Mouse (Mus musculus): ENCODE data around the gene Prkn.

Gene Prkn

DNA sequence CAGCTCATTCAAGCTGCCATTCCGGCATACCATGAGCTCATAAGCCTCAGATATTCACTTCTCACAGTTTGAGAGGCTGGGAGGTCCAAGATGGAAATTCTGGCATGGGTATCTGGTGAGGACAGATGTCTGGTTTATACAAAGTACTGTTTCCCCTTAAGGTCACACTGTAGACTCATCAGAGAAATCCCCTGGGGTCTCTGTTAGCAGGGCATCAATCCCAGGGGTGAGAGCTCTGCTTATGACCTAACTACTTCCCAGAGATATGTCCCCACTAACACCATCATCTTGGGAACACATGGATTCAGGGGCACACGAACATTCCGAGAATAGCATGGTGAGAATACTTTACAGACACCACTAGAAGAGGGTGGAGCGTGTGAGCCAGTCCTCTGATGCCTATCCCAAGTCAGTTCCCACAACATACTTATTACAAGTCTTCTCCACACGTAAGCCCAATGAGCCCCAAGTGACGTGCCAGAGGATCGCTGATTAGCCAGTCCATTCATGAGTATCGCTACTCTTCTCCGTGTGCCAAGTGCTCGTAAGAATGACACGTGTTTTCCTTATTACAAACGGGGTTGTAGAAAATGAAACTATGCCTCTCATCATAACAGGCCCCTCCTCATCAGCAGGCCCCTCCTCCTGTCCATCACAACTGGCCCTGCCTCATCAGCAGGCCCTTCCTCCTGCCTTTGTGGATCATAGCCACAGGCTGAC is 895.1 kb downstream of the Prkn start:
- no peak for DNase-seq (ENCODE audit: low spot score in 2 of 2)

DNA sequence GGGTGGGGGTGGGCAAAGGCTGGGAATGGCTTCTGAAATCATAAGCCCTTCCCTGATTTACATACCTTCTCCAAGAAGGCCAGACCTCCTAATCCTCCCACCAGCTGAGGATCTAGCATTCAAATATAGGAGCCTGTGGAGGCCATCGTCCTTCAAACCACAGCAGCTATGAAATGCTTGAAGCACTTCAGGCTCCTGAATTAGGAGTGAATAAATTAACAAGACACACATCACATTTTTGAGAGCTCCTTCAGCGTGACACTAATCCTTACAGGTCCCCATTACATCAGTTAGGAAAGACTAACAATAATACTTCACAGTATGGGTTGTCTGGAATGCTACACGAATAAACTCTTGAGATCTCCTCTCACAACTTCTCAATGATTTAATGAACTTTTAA is 896.3 kb downstream of the Prkn start:
- no peak for DNase-seq (ENCODE audit: low spot score in 2 of 2)

- no peak for DNase-seq (ENCODE audit: low spot score in 2 of 2)
These were observed 897.7 kb downstream of the Prkn start for GRCm38 (mm10) chr17:11737905-11738304.

DNA sequence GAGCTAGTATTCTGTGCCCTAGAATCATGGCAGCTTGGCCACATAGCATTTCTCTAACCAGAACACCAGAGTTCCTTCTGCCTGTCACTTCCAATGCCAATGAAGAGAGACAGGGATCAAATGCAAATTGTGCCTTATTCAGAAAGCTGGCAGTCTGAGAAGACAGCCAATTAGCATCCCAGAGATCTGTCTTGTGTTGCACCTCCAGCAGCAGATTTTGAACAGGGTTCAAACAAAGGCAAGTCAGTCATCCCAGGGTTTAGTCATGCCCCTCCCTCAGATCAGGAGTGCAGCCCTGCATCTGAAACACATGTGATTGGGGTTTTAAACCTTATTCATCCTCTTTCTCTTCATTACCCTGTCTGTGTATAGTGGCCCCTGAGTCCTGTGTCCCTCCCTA is 900.5 kb downstream of the Prkn start:
- no peak for DNase-seq (ENCODE audit: low spot score in 2 of 2)

- DNase-seq (ENCODE audit: low spot score in 2 of 2): no peak
These were observed 901.0 kb downstream of the Prkn start for GRCm38 (mm10) chr17:11741161-11741560.

GRCm38 (mm10) chr17:11751251-11751650 is 911.1 kb downstream of the Prkn start:
- DNase-seq (ENCODE audit: low spot score in 2 of 2): no peak

DNA sequence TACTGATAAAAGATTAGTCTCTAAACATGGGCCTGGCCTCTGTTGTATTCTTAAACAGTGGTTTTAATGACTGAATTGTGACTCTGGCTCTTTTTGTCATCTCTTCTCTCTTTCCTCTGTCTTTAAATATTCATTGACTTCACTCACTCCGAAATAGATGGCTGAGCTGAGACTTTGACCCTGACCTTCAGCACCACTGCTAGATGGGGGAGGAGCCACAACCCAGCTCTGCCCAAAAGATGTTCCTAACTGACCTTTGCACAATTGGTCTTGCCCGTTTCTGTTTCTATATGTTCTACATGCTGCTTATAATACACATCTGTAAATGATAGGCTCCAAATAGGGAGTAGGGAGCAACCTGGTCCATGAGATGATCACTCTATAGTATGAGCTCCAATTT is 912.5 kb downstream of the Prkn start:
- DNase-seq (ENCODE audit: low spot score in 2 of 2): no peak

DNA sequence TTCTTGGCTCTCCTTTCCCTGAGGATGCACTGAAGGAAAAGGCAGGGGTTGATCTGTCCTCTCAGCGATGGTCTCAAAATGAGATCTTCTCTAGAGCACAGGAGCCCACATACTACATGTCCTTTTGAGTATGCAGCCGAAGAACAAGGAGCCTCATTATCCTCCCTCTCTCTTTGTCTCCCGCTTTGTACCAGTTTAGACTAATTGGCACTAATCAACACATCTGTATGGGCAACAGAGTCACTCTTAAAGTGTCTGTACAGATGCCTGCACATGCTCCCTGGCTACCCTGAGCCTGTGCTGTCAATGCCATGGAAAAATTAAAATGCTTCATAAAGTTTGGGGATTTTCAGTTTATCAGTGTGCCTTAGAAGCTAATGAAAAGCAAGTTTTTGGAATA is 924.9 kb downstream of the Prkn start:
- DNase-seq (ENCODE audit: low spot score in 2 of 2): no peak

GRCm38 (mm10) chr17:11765581-11765980 is 925.4 kb downstream of the Prkn start:
- DNase-seq (ENCODE audit: low spot score in 2 of 2): no peak

- no peak for DNase-seq (ENCODE audit: low spot score in 2 of 2)
These were observed 927.1 kb downstream of the Prkn start for GRCm38 (mm10) chr17:11767301-11767700.

DNA sequence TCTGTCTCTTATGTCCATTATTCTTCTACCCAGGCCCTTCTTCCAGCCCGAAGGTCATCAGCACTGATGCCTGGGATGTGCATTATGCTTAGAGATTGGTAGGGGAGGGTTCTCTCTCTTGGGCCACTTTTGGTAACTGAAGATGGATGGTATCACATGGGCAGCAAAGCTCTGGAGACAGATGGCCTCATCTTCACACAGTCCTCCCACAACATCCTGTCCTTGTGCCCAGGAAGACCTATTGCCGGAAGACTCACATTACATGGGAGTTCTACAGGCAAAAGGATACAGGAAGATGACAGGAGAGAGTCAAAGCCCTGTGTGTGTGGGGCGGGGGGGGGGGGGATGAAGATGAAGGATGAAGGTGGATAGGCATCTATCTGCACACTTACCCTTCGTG is 928.2 kb downstream of the Prkn start:
- DNase-seq (ENCODE audit: low spot score in 2 of 2): no peak

- no peak for DNase-seq (ENCODE audit: low spot score in 2 of 2)
These were observed 928.8 kb downstream of the Prkn start for GRCm38 (mm10) chr17:11768971-11769370.

GRCm38 (mm10) chr17:11769513-11769912 is 929.3 kb downstream of the Prkn start:
- no peak for DNase-seq (ENCODE audit: low spot score in 2 of 2)

- DNase-seq (ENCODE audit: low spot score in 2 of 2): no peak
These were observed 939.4 kb downstream of the Prkn start for GRCm38 (mm10) chr17:11779547-11779946.

GRCm38 (mm10) chr17:11780005-11780404 is 939.8 kb downstream of the Prkn start:
- DNase-seq (ENCODE audit: low spot score in 2 of 2): no peak

DNA sequence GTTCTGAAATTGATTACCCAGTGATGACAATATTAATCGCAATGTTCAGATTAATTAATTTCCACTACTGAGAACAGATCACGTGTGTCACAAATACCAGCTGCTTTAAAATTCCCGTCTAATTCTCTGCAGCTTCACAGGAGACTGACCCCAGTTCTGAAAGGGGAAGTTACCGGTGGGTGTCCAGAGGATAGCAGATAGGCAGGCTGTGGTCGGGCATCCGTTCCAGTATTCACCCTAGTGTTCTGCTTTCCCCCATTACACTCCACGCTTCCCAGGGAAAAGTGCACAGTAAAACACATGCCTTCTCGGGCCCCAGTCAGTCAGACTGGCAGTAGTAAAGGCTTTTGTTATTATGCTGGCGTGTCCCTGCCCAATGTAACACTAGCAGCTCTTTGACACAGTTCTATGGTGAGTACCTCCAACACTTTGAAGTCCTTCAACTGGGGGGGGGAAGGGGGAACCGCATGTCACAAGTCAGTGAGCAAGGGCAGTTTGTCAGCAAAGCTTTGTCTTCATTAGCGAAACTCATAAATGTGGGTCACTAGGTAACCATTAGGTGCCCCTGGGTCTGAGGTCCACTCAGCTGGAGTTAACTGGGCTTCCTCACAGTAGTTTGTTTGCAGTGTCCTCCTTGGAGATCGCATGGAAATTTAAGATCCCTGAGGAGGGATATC is 940.8 kb downstream of the Prkn start:
- no peak for DNase-seq (ENCODE audit: low spot score in 2 of 2)

DNA sequence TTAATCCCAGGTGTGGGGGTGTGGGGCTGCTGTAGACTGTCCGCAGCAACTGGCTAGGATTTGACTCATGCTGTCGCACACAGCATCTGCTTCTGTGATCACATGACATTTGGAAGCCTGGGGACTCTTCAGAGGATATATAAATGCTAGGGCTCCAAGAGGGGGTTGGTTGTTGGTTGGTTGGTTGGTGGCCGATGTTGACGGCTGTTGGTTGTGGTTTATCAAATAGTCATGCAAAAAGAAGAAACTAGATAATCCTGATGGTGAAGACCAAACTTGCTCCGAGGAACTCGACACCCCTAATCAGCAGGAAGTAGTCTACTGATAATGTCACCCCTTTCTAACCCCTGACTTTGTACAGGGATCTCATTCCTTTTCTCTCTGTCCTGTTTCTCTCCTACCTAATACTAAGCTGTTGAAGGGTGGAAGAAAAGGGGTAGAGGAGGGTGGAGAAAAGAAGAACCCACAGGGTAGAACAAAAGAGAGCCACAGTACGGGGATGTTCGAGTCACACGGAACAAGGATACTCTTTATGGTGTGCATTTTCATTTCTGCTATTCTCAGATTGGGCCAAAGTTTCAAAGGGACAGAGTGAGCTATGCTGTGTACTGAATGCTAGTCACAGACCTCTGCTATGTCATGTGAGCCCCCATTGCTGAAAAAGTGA is 948.2 kb downstream of the Prkn start:
- no peak for DNase-seq (ENCODE audit: low spot score in 2 of 2)

DNA sequence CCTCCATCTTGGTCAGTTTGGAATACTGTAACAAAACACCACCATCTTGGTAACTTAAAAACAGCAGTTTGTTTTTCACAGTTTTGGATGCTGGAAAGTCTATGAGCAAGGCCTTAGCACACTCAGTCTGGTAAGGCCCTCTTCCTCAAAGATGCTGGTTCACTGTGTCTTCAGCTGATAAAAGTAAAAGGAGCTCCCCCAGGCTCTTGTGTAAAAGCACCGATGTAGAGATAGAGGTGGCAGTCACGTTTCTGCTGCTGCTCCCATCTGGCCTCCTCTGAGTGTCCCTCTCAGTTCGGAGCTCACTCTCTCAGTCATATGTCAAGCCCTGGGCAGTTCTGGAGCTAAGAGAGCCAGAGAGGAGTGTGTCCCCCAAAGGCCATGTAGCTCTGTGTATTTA is 955.8 kb downstream of the Prkn start:
- DNase-seq (ENCODE audit: low spot score in 2 of 2): no peak

- no peak for DNase-seq (ENCODE audit: low spot score in 2 of 2)
These were observed 961.0 kb downstream of the Prkn start for GRCm38 (mm10) chr17:11801226-11801625.

DNA sequence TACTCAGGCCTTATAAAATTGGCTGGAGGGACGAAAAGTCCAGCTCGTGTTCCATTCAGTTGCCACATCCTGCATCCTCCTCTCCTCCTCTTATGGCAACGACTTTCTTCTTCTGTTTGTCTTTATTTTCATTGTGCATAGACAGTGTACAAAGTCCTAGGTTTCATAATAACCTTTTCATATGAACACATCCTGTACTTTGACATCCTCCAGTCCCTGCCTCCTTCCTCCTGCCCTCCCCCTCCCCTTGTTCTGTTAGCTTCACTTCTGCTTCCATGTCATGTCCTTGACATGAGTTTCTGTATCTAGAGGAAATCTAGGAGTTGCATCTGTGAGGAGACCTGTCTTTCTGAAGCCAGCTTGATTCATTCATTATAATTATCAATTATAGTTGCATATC is 967.1 kb downstream of the Prkn start:
- DNase-seq (ENCODE audit: low spot score in 2 of 2): no peak

DNA sequence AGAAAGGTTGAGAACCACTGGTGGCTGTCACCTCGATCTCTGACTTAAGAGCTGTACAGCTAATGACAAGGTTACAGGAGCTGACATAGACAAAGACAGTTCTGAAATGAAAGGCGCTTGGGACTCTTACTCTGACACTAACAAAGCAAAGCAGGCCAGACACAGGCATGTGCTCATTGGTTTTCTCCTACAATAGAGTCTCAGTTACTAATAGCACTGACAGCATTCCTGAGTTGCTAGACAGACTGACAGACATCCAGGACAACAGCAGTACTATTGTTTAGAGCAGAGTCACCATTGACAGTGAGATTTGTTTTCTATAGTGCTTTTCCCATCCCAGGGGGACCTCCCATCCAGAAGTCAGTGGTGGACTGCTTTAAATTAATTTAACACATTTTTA is 977.7 kb downstream of the Prkn start:
- DNase-seq (ENCODE audit: low spot score in 2 of 2): no peak

- no peak for DNase-seq (ENCODE audit: low spot score in 2 of 2)
These were observed 979.3 kb downstream of the Prkn start for GRCm38 (mm10) chr17:11819506-11819905.

GRCm38 (mm10) chr17:11820757-11821156 is 980.6 kb downstream of the Prkn start:
- no peak for DNase-seq (ENCODE audit: low spot score in 2 of 2)

Measured in frontal cortex, postnatal 25 days (tissue).